Mouse (Mus musculus) myocyte (in vitro differentiated cells): ENCODE data around the gene Txndc5.

Source experiments
- CEBPB ChIP-seq: IDR thresholded peaks from 2 replicates; pipeline ENCODE4 v1.6.1; 2011; ENCODE audit warnings: mild to moderate bottlenecking, moderate library complexity; ENCODE audit not compliant: poor library complexity, insufficient read depth, severe bottlenecking
- MYOD1 ChIP-seq, 3 experiments: IDR thresholded peaks; one replicate each; pipeline ENCODE4 v1.6.1; 2011; ENCODE audit warnings: control low read depth in 2 of 3, low read depth in 2 of 3, mild to moderate bottlenecking in 2 of 3, moderate library complexity in 1 of 3; ENCODE audit not compliant: insufficient read length in 2 of 3, control insufficient read depth in 1 of 3

GRCm38 (mm10) chr13:38473497-38473896 is 55.1 kb downstream of the Txndc5 start:
- no peak for TF ChIP-seq CEBPB
- TF ChIP-seq MYOD1 (IDR thresholded peaks at IDR 0.05; ENCODE audit: control insufficient read depth in 1 of 3, insufficient read length in 2 of 3, low read depth in 2 of 3) = no peak
